Mouse (Mus musculus) cortical plate, adult 2 months (tissue): Measurements from ENCODE around the gene Fam8a1.

ENCODE experiments used
- CTCF ChIP-seq: fragments of 200-500 bp; IDR thresholded peaks from 2 replicates; pipeline ENCODE4 v1.5.1; 2011; ENCODE audit warnings: mild to moderate bottlenecking, control low read depth, low read length; ENCODE audit not compliant: insufficient read depth; ENCODE audit errors: extremely low read depth
- POLR2A ChIP-seq: fragments of 200-500 bp; IDR thresholded peaks from 2 replicates; pipeline ENCODE4 v1.6.1; 2011; ENCODE audit warnings: mild to moderate bottlenecking, low read length, control low read depth; ENCODE audit not compliant: insufficient read depth; ENCODE audit errors: extremely low read depth

DNA sequence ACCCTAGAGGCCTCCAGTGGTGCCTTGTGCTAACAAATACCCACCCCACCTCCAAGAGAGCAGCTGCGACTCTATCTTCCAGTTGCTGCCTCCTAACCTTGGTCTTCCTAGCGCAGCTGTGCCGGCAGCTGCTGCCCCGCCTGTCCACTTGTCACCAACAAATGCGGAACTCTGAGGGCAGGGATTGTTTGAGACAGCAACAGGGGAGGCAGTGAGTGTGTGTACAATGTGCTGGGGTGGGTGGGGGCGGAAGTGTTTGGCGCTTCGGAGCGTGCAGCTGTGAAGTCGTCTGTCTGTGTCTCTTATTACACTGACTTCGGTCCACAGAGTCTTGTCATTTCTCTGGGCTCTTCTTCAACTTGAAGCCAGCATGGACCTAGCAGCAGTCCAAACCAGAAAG is 49.7 kb upstream of the Fam8a1 start:
- TF ChIP-seq POLR2A = no peak
- TF ChIP-seq CTCF = no peak
